Mouse (Mus musculus) intestine, embryonic 14.5 days (tissue): ENCODE data around the gene Abca14. TPM values are rescaled to one million over a fixed set of nuclear protein-coding genes. Genes with fewer than 3 reads are reported as not detected.
A peak's percentile ranks its signal among the peaks of the same experiment; 100 is the strongest.

Experiments used
- ATAC-seq: fragments of 200-750 bp; cut with Nextera tagmentation; replicated peaks from 2 replicates; pipeline ENCODE4 v1.8.0; 2017; ENCODE audit warnings: low read depth, moderate number of reproducible peaks, moderate TSS enrichment, moderate library complexity; ENCODE audit not compliant: low FRiP score, low TSS enrichment
- DNase-seq: peaks from one replicate; pipeline ENCODE4 v3.0.0-alpha.2; 2018; ENCODE audit warnings: low spot score
- H3K27ac ChIP-seq: fragments of 300-500 bp; sonication (generic); 2 replicates; pipeline ENCODE4 v1.5.1; 2014; ENCODE audit warnings: low read depth, mild to moderate bottlenecking, control low read depth
- H3K27me3 ChIP-seq: fragments of 300-500 bp; sonication (generic); replicated peaks from 2 replicates; pipeline ENCODE4 v1.6.1; 2014; ENCODE audit warnings: low read length, control low read depth; ENCODE audit not compliant: control insufficient read depth, insufficient read depth
- H3K36me3 ChIP-seq: fragments of 300-500 bp; sonication (generic); 2 replicates; pipeline ENCODE4 v1.6.1; 2014; ENCODE audit warnings: low read length, control low read depth; ENCODE audit not compliant: control insufficient read depth, insufficient read depth
- H3K4me1 ChIP-seq: fragments of 300-500 bp; sonication (generic); replicated peaks from 2 replicates; pipeline ENCODE4 v1.6.1; 2014; ENCODE audit warnings: low read length, control low read depth, mixed read lengths; ENCODE audit not compliant: control insufficient read depth, insufficient read depth
- H3K4me2 ChIP-seq: fragments of 300-500 bp; sonication (generic); 2 replicates; pipeline ENCODE4 v1.6.1; 2014; ENCODE audit warnings: low read length
- H3K4me3 ChIP-seq: fragments of 300-500 bp; sonication (generic); 2 replicates; pipeline ENCODE4 v1.5.1; 2014; ENCODE audit warnings: low read depth, low read length, control low read depth, mixed read lengths
- H3K9ac ChIP-seq: fragments of 300-500 bp; sonication (generic); 2 replicates; pipeline ENCODE4 v1.6.1; 2014; ENCODE audit warnings: mild to moderate bottlenecking, low read length
- H3K9me3 ChIP-seq: fragments of 300-500 bp; sonication (generic); 2 replicates; pipeline ENCODE4 v1.6.1; 2016; ENCODE audit warnings: low read length, control low read depth; ENCODE audit not compliant: control insufficient read depth
- WGBS: fragments of 180-500 bp; shearing (Covaris S2); extraction: QIAGEN DNeasy Blood & Tissue Kit; methylation state at CpG from one replicate; pipeline ENCODE4 v1.1.7; 2014; 5-methylcytosine and 5-hydroxymethylcytosine counted together
- polyA plus RNA-seq: library from polyadenylated mRNA; unstranded; fragments of >200 nt; fragmentation: Nextera tagmentation; extraction: Ambion mirVana; gene quantifications from 2 replicates; pipeline ENCODE4 v1.2.1, GENCODE M21; 2014

Abca14 gene
- polyA plus RNA-seq, 1 experiment from 2014 or later: 0.08 TPM

DNA sequence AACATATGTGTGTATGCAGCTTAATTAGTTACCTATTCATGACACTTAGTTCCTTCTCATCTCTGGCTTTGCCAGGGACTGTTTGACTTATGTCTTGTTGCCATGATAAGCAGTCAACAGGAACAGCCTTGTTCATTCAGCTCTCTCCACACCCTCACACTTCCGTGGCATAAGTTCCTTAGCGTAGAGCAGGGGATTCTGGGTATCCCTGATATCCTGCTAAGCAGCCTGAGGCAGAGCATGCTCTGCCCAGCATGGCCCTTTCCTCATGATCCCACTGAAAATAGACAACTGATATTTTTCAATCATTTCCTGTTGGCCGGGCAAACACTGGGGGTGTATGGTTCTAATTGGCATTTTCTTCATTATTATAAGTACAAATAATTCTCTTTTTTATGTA, 26.1 kb upstream of the Abca14 start:
- ATAC-seq (no peak), DNase-seq (no peak)
- Histone ChIP-seq H3K36me3 (no peaks in the 10 kb centered on the region), H3K4me1 (no peaks in the 10 kb centered on the region), H3K9ac (no peak overlapping the region), H3K9me3 (no peaks in the 10 kb centered on the region), H3K27ac (no peak overlapping the region), H3K4me3 (no peak overlapping the region), H3K27me3 (no peaks in the 10 kb centered on the region), H3K4me2 (no peak overlapping the region)
- 75% methylated on average over 3 of the region's 3 CpGs for WGBS

DNA sequence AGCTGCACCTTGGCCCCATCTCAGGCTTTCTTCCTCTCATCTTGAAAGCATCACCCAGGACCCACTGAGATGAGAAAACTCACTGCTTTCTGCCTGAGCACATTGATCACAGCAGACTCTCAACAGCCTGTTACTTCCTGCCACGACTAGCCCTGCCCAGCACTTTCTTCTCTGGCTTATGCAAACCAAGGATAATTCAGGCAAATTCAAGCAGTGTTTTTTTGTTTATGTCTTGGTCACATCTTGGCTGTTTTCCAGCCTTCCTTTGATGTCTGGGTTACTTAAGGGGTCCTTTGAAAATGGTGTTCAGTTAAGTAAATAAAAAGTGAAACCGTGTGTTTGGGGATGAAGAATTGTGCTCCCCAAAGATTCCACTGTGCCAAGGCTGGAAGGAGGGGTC, 24.8 kb upstream of the Abca14 start:
- Histone ChIP-seq H3K9ac (no peak overlapping the region), H3K9me3 (no peaks in the 10 kb centered on the region), H3K27ac (no peak overlapping the region), H3K27me3 (no peaks in the 10 kb centered on the region), H3K36me3 (no peaks in the 10 kb centered on the region), H3K4me3 (no peak overlapping the region), H3K4me1 (no peaks in the 10 kb centered on the region), H3K4me2 (no peak overlapping the region)
- ATAC-seq (no peak), DNase-seq (no peak)
- 20% methylated on average over 2 of the region's 2 CpGs for WGBS

DNA sequence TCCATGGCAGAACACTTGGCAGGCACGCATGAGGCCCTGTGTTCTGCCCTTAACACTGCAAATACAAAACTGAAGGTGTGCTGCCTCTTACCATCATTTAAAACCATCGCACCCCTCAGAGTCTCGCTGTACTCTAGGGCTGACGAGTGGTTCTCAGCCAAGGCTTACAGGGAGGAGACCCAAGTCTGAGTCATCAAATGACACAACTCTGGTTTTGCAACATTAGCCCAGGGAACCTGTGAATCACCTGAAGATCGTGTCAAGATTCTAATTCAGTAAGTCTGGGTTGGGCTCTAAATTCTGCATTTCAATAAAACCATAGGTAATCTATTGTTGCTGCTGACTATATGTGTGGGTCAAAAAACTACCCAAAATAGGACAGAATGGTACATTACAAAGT, 23.2 kb upstream of the Abca14 start:
- no peak overlapping the region for H3K4me3 ChIP-seq
- H3K4me1 ChIP-seq: no peaks in the 10 kb centered on the region
- no peak overlapping the region for H3K27ac ChIP-seq
- no peak for ATAC-seq
- no peaks in the 10 kb centered on the region for H3K27me3 ChIP-seq
- 83% methylated on average over 5 of the region's 5 CpGs for WGBS
- no peaks in the 10 kb centered on the region for H3K36me3 ChIP-seq
- H3K9me3 ChIP-seq: no peaks in the 10 kb centered on the region
- H3K4me2 ChIP-seq: no peak overlapping the region
- DNase-seq: peak; percentile 44
- H3K9ac ChIP-seq: no peak overlapping the region

GRCm38 (mm10) chr7:120181401-120182230, 22.1 kb upstream of the Abca14 start:
- H3K27me3 ChIP-seq: no peaks in the 10 kb centered on the region
- ATAC-seq: no peak
- no peak overlapping the region for H3K27ac ChIP-seq
- no peaks in the 10 kb centered on the region for H3K4me1 ChIP-seq
- 95% methylated on average over 4 of the region's 4 CpGs for WGBS
- no peaks in the 10 kb centered on the region for H3K36me3 ChIP-seq
- DNase-seq: no peak
- no peak overlapping the region for H3K4me2 ChIP-seq
- H3K9me3 ChIP-seq: no peaks in the 10 kb centered on the region
- no peak overlapping the region for H3K9ac ChIP-seq
- H3K4me3 ChIP-seq: no peak overlapping the region

DNA sequence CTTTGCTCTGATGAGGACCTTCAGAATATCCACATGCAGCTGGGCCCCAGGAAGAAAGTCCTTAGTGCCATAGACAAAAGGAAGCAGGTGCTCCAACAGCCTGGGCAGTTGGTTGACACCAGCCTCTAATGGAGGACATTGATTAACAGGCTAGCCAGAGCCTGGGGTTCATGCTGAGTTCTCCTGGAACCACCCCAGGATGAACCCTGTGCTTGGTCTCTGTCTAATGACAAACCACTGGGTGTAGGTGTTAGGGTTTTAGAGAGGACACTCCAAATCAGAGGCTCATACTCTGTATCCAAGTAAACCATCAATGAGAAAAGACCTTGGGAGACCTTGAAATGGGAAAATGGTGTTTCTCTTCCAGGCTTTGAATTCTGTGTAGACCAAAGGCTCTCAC, 20.9 kb upstream of the Abca14 start:
- no peak for ATAC-seq
- no peak overlapping the region for H3K4me3 ChIP-seq
- no peak overlapping the region for H3K27ac ChIP-seq
- DNase-seq: no peak
- no peak overlapping the region for H3K9ac ChIP-seq
- no peaks in the 10 kb centered on the region for H3K36me3 ChIP-seq
- no peaks in the 10 kb centered on the region for H3K27me3 ChIP-seq
- H3K9me3 ChIP-seq: no peaks in the 10 kb centered on the region
- no peaks in the 10 kb centered on the region for H3K4me1 ChIP-seq
- H3K4me2 ChIP-seq: no peak overlapping the region

- Histone ChIP-seq H3K4me1 (peaks cover 12% of the 10 kb centered on the region; the same call in 1 of the 2 replicates), H3K27ac (no peak overlapping the region), H3K4me3 (no peak overlapping the region), H3K36me3 (no peaks in the 10 kb centered on the region), H3K4me2 (no peak overlapping the region), H3K9me3 (no peaks in the 10 kb centered on the region), H3K9ac (no peak overlapping the region), H3K27me3 (no peaks in the 10 kb centered on the region)
- DNase-seq: no peak
- 86% methylated on average over 5 of the region's 5 CpGs for WGBS
- ATAC-seq: no peak
Observed at GRCm38 (mm10) chr7:120188946-120189345, 14.8 kb upstream of the Abca14 start.

- peak; percentile 55 for DNase-seq
- 53% methylated on average over 8 of the region's 8 CpGs for WGBS
Observed at GRCm38 (mm10) chr7:120189369-120190149, 14.2 kb upstream of the Abca14 start.

DNA sequence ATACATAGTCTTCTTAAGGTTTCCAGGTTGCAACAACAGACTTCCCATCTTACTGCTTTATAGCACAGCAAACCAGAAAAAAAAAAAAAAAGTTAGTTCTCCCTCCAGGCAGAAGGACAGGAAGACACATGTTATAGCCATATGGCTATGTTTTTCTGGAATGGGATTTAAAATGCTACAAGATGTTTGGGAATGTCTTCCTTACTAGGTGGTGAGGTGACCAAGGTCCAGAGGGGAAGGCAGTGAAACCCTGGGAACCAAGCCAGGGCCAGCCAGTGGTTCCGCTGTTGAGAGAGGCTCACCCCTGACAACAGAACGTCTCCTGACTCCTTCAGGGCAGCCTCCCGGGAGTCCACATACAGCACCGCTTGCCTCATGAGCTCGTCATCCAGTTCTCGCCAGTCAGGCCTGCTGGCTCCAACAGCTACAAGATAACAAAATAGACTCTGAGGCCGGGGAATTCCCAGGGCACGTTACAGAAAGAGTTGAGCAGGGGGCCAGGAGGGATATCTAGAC, 13.6 kb upstream of the Abca14 start:
- Histone ChIP-seq H3K27ac (no peak overlapping the region), H3K4me3 (no peak overlapping the region), H3K36me3 (no peaks in the 10 kb centered on the region), H3K27me3 (no peaks in the 10 kb centered on the region), H3K4me1 (peaks cover 12% of the 10 kb centered on the region; the same call in 1 of the 2 replicates), H3K9ac (no peak overlapping the region), H3K9me3 (no peaks in the 10 kb centered on the region), H3K4me2 (no peak overlapping the region)
- ATAC-seq (no peak; the same call in 1 of the 2 replicates), DNase-seq (no peak)
- 55% methylated on average over 8 of the region's 8 CpGs for WGBS

More at GRCm38 (mm10) chr7:120189369-120190149, 14.2 kb upstream of the Abca14 start:
- Histone ChIP-seq H3K4me3 (no peak overlapping the region), H3K4me1 (peaks cover 12% of the 10 kb centered on the region; the same call in 1 of the 2 replicates), H3K9me3 (no peaks in the 10 kb centered on the region), H3K36me3 (no peaks in the 10 kb centered on the region), H3K27me3 (no peaks in the 10 kb centered on the region), H3K27ac (no peak overlapping the region), H3K9ac (no peak overlapping the region), H3K4me2 (no peak overlapping the region)
- ATAC-seq: peak; percentile 83
